Mouse (Mus musculus) limb, embryonic 10.5 days (tissue): ENCODE results near the gene Lta. TPM values are rescaled to one million over a fixed set of nuclear protein-coding genes. Genes with fewer than 3 reads are reported as not detected.
A peak's percentile ranks its signal among the peaks of the same experiment; 100 is the strongest.

ENCODE experiments used
- DNase-seq: peaks from one replicate; pipeline ENCODE4 v3.0.0-alpha.2; 2017; ENCODE audit warnings: low spot score
- H3K27ac ChIP-seq: fragments of 300-500 bp; sonication (generic); 2 replicates; pipeline ENCODE4 v1.5.1; 2016; ENCODE audit warnings: mild to moderate bottlenecking
- H3K27me3 ChIP-seq: fragments of 300-500 bp; sonication (generic); 2 replicates; pipeline ENCODE4 v1.6.1; 2016; ENCODE audit warnings: low read depth, mild to moderate bottlenecking; ENCODE audit not compliant: poor library complexity, severe bottlenecking
- H3K36me3 ChIP-seq: fragments of 300-500 bp; sonication (generic); 2 replicates; pipeline ENCODE4 v1.6.1; 2016; ENCODE audit warnings: mild to moderate bottlenecking, moderate library complexity
- H3K4me1 ChIP-seq: fragments of 300-500 bp; sonication (generic); 2 replicates; pipeline ENCODE4 v1.6.1; 2016
- H3K4me3 ChIP-seq: fragments of 300-500 bp; sonication (generic); 2 replicates; pipeline ENCODE4 v1.5.1; 2016; ENCODE audit warnings: mild to moderate bottlenecking, moderate library complexity
- H3K9me3 ChIP-seq: fragments of 300-500 bp; sonication (generic); replicated peaks from 2 replicates; pipeline ENCODE4 v1.6.1; 2016; ENCODE audit warnings: mild to moderate bottlenecking
- WGBS: fragments of 180-500 bp; shearing (Covaris S2); methylation state at CpG from one replicate; pipeline ENCODE4 v1.1.7; 2016; 5-methylcytosine and 5-hydroxymethylcytosine counted together
- polyA plus RNA-seq: library from polyadenylated mRNA; unstranded; fragments of >200 nt; fragmentation: Nextera tagmentation; extraction: Ambion mirVana; gene quantifications from 2 replicates; pipeline ENCODE4 v1.2.1, GENCODE M21; 2016

The Lta gene
- polyA plus RNA-seq = not detected in 2 replicates

DNA sequence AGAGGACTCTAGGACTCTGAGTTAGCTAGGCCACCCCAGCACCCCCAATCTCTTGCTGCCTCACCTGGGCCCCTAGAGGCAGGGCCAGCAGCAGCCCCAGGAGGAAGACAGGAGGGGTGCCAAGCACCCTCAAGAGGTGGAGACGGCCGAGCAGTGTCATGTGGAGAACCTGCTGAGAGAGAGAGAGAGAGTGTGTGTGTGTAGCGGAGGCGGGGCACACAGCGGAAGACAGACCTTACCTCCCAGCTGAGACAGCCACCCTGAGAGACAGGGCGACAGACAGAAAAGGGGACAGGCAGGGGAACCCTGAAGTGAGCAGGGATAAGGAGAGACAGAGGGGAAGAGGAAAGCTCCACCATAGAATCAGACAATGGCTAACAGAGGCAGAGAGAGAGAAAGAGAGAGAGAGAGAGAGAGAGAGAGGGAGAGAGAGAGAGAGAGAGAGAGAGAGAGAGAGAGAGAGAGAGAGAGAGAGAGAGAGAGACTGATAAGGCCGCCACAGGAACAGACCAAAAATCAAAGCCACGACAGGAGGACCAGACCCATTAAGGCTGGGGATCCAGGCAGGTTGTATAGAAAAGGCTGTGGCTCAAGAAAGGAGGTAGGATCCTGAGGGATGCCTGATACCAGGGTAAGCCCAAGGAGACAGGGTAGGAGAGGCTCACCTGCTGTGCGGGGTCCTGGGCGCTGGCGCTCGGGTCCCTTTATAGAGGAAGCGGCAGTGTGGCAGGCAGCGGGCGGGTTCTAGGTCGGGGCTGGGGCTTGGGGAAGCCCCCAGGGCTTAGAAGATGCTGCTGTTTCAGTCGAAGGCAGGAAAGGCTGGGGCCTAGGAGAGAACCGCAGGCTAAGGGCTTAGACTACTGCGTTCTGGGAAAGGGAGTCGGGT lies at the start of gene Lta:
Lta (minus strand) TSS at position 858 of the 886 bp plus-strand sequence.
- WGBS = 29% methylated on average over 20 of the region's 20 CpGs
- no peak within 1 kb of the TSS; the same call in 1 of the 2 replicates for H3K4me3 ChIP-seq

GRCm38 (mm10) chr17:35254241-35255098 lies 49.3 kb upstream of the Lta start:
- Histone ChIP-seq H3K27me3 (no peaks in the 10 kb centered on the region), H3K9me3 (no peaks in the 10 kb centered on the region), H3K36me3 (peaks cover 50% of the 10 kb centered on the region), H3K27ac (no peak overlapping the region), H3K4me1 (peaks cover 3% of the 10 kb centered on the region), H3K4me3 (no peak overlapping the region)
- WGBS = 58% methylated on average over 11 of the region's 11 CpGs
- DNase-seq = peak; percentile 60

More for the DNA sequence above, at the start of gene Lta:
- Histone ChIP-seq H3K27ac (no peak within 1 kb of the TSS), H3K36me3 (no peaks in the 10 kb centered on the region), H3K27me3 (peaks cover 67% of the 10 kb centered on the region), H3K9me3 (no peaks in the 10 kb centered on the region), H3K4me1 (peaks cover 3% of the 10 kb centered on the region)
- DNase-seq = no peak

DNA sequence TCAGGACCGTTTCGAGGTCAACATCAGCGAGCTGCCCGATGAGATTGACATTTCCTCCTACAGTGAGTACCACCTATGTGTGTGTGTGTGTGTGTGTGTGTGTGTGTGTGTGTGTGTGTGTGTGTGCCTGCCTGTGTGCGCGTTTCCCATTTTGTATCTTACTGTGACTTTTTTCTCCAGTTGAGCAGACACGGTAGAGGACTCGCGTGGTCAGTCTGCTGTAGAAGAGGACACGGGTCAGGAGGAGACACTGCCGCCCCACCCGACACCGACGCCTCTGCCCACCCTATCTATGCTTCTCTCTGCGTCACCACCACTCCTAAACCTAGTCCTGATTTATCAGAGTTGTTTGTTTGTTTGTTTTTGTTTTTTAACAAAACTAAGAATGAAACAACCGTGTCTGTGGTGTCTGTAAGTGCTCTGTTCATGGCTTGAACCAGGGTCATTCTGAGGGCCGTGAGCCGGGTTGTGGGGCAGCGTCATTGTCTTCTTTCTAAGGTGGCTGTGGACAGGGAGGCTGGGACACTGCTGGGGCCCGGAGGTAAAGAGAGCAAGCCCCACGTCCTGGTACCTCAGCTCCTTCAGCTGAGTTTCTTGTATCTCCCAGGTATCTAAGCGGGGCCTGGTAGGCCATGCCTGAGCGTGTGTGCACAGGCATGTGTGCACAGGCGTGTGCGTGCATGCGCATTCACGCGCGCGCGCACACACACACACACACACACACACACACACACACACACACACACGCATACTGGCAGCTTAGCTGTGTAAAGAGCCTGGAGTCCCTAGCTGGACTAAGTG lies 48.3 kb upstream of the Lta start:
- Histone ChIP-seq H3K4me1 (peaks cover 3% of the 10 kb centered on the region), H3K27ac (no peak overlapping the region), H3K36me3 (peaks cover 59% of the 10 kb centered on the region), H3K4me3 (no peak overlapping the region), H3K9me3 (no peaks in the 10 kb centered on the region), H3K27me3 (no peaks in the 10 kb centered on the region)
- no peak for DNase-seq
- WGBS = 88% methylated on average over 32 of the region's 32 CpGs

DNA sequence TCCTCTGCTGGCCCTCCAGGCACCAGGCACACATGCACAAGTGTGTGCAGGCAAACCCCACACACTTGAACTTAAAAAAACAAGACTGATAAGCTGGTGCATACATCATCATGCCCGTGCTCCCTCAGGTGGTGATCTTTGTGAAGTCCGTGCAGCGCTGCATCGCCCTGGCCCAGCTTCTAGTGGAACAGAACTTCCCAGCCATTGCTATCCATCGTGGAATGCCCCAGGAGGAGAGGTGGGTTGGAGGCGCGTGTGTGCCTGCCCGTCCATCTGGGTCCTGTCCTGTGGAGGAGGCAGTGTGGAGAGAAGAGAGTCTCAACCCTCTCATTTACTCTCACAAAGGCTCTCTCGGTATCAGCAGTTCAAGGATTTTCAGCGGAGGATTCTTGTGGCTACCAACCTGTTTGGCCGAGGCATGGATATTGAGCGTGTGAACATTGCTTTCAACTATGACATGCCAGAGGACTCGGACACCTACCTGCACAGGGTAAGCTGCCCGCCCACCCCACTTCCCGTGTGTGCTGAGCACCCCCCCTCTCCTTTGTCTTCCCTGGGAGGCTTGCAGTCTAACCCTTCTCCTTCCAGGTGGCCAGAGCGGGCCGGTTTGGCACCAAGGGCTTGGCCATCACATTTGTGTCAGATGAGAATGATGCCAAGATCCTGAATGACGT lies 47.6 kb upstream of the Lta start:
- 92% methylated on average over 18 of the region's 18 CpGs for WGBS
- no peaks in the 10 kb centered on the region for H3K9me3 ChIP-seq
- H3K4me3 ChIP-seq = no peak overlapping the region
- peaks cover 67% of the 10 kb centered on the region for H3K36me3 ChIP-seq
- H3K27ac ChIP-seq = no peak overlapping the region
- H3K27me3 ChIP-seq = no peaks in the 10 kb centered on the region
- no peak for DNase-seq
- H3K4me1 ChIP-seq = no peaks in the 10 kb centered on the region; the same call in none of the 2 replicates

DNA sequence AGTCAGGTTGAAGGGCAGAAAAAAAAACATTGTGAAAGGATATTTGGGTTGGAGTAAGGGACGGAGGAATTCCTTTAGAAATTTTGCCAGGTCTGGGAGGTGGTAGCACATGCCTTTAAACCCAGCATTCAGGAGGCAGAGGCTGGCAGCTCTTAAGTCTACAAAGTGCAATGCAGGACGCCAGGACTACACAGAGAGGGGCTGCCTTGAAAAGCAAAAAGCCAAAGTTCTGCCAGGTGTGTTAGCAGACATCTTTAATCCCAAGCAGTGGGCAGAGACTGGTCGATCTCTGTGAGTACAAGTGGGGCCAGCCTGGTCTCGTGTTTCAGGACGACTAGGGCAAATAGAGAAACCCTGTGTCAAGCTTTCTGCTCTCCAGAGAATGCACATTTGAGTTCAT lies 46.8 kb upstream of the Lta start:
- no peak for DNase-seq
- H3K36me3 ChIP-seq = peaks cover 74% of the 10 kb centered on the region
- no peaks in the 10 kb centered on the region for H3K27me3 ChIP-seq
- H3K4me1 ChIP-seq = no peaks in the 10 kb centered on the region; the same call in 1 of the 2 replicates
- H3K9me3 ChIP-seq = no peaks in the 10 kb centered on the region
- no peak overlapping the region for H3K4me3 ChIP-seq
- H3K27ac ChIP-seq = no peak overlapping the region
- WGBS = 90% methylated on average over 5 of the region's 5 CpGs

DNA sequence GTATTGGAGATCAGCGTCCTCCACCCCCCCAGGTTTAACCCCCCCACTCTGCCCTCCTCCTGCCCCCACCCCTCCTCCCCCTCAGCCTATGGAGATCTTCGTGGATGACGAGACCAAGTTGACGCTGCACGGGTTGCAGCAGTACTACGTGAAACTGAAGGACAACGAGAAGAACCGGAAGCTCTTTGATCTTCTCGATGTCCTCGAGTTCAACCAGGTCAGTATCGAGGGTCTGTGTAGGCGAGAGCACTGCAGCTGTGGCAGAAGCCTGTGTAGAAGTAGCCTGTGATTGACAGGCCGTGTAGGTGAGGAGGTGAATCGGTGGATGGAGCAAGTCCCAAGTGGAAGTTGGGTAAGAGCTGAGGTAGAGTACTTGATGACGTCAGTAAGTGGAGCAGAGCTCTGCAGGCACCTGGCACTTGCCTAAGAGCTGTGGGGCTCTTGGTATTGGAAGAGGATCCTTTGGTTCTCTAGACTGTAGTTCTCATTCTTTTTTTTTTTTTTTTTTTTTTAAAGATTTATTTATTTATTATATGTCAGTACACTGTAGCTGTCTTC lies 46.1 kb upstream of the Lta start:
- Histone ChIP-seq H3K36me3 (peaks cover 82% of the 10 kb centered on the region), H3K27ac (no peak overlapping the region), H3K9me3 (no peaks in the 10 kb centered on the region), H3K27me3 (no peaks in the 10 kb centered on the region), H3K4me1 (peaks cover 4% of the 10 kb centered on the region), H3K4me3 (no peak overlapping the region)
- 89% methylated on average over 15 of the region's 15 CpGs for WGBS
- no peak for DNase-seq

- Histone ChIP-seq H3K27me3 (no peaks in the 10 kb centered on the region), H3K4me3 (no peak overlapping the region), H3K4me1 (peaks cover 4% of the 10 kb centered on the region), H3K36me3 (peaks cover 89% of the 10 kb centered on the region), H3K27ac (no peak overlapping the region), H3K9me3 (no peaks in the 10 kb centered on the region)
- DNase-seq = no peak
- WGBS = 96% methylated on average over 3 of the region's 3 CpGs
Observed at GRCm38 (mm10) chr17:35250348-35251120, 45.4 kb upstream of the Lta start.

GRCm38 (mm10) chr17:35249451-35250197 lies 44.5 kb upstream of the Lta start:
- H3K4me1 ChIP-seq = peaks cover 9% of the 10 kb centered on the region
- 92% methylated on average over 19 of the region's 19 CpGs for WGBS
- no peaks in the 10 kb centered on the region for H3K9me3 ChIP-seq
- DNase-seq = no peak
- H3K36me3 ChIP-seq = peaks cover 98% of the 10 kb centered on the region
- H3K4me3 ChIP-seq = no peak overlapping the region
- no peaks in the 10 kb centered on the region for H3K27me3 ChIP-seq
- H3K27ac ChIP-seq = no peak overlapping the region

GRCm38 (mm10) chr17:35248986-35249385 lies 43.8 kb upstream of the Lta start:
- Histone ChIP-seq H3K36me3 (peaks cover 99% of the 10 kb centered on the region), H3K9me3 (no peaks in the 10 kb centered on the region), H3K27ac (no peak overlapping the region), H3K4me3 (no peak overlapping the region), H3K4me1 (peaks cover 16% of the 10 kb centered on the region), H3K27me3 (no peaks in the 10 kb centered on the region)
- no peak for DNase-seq
- WGBS = 92% methylated on average over 14 of the region's 14 CpGs

GRCm38 (mm10) chr17:35247144-35247543 lies 42.0 kb upstream of the Lta start:
- no peak for DNase-seq
- H3K27ac ChIP-seq = no peak overlapping the region
- peaks cover 94% of the 10 kb centered on the region for H3K36me3 ChIP-seq
- no peak overlapping the region for H3K4me3 ChIP-seq
- WGBS = 91% methylated on average over 7 of the region's 7 CpGs
- no peaks in the 10 kb centered on the region for H3K27me3 ChIP-seq
- H3K9me3 ChIP-seq = no peaks in the 10 kb centered on the region
- peaks cover 26% of the 10 kb centered on the region for H3K4me1 ChIP-seq
